Mouse (Mus musculus): ENCODE data around the gene Znrf3.

Znrf3 gene

GRCm38 (mm10) chr11:5265764-5266163 lies 178.9 kb downstream of the Znrf3 start:
- DNase-seq: no peak

DNA sequence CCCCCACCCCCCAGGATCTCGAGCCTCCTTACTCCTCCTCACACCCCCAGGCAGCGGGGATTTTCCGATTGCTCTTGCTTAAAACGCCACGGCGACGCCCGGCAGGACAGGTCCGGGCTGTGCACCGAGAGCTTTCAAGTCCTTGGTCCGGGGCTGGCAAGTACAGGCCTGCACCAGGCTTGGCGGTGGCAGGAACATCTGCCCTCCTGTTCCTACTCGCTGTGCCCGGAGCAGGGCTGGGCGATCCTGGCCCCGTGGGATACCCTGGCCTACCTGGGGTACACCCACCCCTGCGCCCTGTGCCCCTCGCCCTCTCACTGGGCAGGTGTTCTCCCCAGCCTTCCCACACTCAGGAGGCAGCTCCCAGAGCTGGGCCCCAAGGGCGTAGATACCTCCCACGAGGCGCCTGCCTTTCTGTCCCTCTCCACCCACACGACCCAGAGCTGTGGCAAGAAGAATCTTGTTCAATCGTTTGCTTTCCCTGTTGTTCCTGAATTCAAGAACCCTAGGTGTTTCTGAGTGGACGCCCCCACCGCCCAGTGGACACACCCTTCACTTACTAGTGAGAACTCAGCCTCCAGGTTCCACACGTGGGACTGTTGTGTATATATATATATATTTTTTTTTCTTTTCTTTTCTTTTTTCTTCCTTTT lies 181.4 kb downstream of the Znrf3 start:
- DNase-seq: no peak

GRCm38 (mm10) chr11:5261508-5262392 lies 182.9 kb downstream of the Znrf3 start, which contains the start of gene Kremen1:
Gene Kremen1, minus strand, starts transcription at chr11:5261558.
- peak; percentile 94 to 98 for DNase-seq

DNA sequence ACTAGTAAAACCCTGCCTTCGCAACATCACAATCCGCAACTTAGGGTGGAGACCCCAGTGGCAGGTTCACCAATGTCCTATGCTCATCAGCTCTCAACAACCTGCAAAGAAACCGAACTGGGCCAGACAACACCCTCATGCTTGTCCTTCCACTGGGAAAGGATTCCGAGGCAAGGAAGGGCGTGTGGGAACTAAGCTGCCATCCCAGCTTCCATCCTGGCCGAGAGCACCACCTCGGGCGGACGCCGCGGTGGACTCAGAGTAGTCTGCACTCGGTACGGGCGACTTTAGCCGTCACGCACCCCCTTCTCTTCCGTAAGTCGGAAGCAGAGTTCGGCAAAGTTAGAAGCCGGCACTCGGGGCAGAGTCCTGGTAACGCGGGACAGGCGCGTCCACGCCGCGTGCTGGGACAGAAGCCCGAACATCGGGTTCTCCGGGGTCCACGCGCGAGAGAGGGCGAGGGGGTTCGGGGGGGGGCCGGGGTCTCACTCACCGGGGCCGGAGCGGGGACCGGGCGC lies 183.6 kb downstream of the Znrf3 start:
- DNase-seq: peak; percentile 48 to 72

DNA sequence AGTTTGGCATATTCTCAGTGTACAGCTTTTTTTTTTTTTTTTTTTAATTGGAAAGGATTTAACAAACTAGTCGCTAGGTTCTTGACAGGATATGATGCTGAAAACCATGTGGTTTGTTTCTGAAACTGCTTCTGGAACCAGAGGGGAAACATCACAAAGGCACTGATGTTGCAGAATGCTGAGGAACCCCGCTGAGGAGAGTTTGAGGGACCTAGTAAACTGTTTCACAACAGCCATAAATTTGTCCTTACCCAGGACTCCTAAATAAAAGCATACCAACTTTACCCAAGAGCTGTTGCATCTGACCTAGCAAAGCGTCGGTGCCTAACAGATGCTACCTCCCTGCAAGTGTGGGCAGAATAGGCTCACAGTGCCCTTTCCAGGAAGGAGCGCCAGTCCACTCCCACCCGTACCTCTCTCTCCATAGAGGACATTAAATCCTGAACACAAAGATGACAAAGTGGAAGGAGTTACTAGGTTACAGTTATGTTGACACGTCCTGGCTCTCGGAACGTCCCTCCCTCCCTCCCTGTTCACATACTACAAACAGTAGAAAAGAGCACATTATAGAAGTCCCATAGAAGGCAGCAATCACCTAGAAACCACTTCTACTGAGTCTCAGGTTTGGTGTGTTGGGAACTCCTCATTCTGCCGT lies 184.6 kb downstream of the Znrf3 start:
- peak in 1 of 2 experiments; percentile 7 for DNase-seq

- DNase-seq: peak; percentile 17 to 36
Measured at GRCm38 (mm10) chr11:5258036-5258435, 186.6 kb downstream of the Znrf3 start.

DNA sequence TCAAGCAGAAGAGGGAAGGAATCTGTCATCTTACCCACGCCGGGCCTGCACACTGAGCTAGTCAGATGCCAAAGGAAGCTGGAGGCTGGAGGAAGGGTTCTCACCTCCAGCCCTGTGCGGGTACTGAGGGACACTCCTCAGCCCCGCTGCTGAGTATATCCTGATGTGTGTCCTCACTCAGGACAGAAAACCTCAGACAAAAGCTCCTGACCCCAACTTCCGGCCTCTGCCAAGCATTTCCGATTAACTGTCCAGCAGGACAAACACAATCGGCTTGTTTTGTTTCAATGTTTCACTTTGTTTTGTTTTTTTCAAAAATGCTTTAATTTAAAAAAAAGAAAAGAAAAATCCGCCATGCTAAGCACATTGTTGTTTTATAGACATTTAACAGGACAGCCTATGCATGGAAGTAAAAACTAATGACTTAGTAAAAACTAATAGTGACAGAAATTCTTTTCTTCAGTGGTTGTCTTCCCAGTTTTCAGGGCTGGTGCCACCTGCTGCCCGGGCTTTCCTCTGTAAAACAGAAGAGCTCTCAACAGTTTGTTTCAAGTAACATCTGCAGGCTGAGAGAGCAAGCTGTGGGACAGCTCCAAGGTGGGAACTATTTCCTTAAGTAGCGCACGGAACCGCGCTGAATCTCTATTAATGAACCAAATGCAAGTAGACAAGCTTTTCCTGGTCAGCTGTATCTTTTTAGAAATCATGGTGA lies 187.3 kb downstream of the Znrf3 start:
- peak; percentile 50 to 60 for DNase-seq

- no peak for DNase-seq
Measured at GRCm38 (mm10) chr11:5255509-5256014, 189.1 kb downstream of the Znrf3 start.

DNA sequence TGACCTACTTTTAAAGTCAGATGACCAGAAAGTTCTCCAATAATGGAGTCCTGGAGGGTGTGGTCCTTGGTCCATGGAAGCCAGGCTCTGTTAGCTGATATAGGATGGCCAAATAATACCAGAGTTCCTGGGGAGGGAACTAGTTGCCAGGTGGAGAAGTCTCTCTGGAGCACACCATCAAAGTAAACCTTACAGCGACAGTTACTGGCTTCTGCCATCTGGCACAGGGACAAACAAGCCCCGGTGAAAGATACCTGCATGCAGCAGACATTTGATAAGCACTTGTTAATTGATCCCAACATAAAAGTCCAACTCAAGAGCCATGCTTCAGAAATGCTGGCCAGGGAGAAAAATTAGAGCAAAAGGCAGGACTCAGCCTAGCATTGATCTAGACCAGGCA lies 190.6 kb downstream of the Znrf3 start:
- DNase-seq: no peak

DNA sequence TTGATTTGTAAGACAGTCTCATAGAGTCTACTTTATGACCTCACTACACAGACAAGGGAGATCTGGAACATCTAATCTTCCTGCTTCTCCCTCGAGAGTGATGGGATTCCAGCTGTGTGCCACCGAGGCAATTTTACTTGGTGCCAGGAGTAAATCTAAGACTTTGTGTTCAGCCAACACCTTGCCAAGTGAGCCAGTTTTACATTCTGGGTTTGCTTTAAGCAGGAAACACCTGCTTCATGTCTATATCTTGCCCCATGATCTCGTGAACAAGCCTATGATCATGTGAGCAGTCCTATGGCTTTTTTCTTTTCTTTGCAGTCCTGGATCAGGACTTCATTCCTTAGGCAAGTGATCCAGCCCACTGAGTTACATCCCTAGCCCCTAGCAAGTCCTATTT lies 191.1 kb downstream of the Znrf3 start:
- no peak for DNase-seq

GRCm38 (mm10) chr11:5252727-5253126 lies 191.9 kb downstream of the Znrf3 start:
- no peak for DNase-seq

- no peak for DNase-seq
Measured at GRCm38 (mm10) chr11:5251112-5251511, 193.5 kb downstream of the Znrf3 start.

DNA sequence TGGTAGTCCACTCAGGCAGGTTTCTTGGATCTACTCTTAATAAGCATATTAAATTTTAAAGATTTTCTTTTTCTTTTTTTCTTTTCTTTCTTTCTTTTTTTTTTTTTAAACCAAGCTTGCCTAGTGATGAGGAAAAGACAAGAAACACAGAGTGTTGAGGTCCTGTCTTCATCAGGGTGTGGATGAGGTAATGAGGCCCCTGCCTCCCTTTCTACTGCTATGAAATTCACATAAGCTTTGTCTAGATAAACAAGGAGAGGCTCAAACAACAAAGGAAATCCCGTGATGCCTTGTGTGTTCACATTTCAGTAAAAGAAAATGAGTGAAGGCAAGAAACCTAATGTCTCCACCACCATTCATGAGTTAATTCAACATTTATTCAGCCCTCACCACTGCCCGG lies 196.4 kb downstream of the Znrf3 start:
- DNase-seq: no peak

DNA sequence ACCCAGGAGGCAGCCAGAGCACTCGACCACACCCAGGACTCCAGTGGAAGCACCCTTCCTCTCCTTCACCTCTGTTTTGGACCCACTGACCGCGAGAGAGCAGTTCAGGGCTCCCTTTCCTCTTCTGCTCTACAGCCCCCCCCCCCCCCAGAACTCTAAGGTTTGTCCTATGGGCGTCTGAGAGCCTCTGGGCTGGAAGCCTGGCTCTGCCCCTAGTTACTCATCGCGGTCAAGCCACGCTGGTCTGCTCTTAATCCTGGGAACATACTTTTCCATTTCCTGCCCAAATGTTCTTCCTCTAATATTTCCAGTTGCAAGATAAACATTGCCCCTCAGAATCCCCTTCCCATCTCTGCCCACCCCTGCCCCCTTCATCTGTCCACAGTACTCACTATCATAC lies 199.2 kb downstream of the Znrf3 start:
- DNase-seq: no peak

- no peak for DNase-seq
Measured at GRCm38 (mm10) chr11:5244749-5245130, 199.9 kb downstream of the Znrf3 start.

DNA sequence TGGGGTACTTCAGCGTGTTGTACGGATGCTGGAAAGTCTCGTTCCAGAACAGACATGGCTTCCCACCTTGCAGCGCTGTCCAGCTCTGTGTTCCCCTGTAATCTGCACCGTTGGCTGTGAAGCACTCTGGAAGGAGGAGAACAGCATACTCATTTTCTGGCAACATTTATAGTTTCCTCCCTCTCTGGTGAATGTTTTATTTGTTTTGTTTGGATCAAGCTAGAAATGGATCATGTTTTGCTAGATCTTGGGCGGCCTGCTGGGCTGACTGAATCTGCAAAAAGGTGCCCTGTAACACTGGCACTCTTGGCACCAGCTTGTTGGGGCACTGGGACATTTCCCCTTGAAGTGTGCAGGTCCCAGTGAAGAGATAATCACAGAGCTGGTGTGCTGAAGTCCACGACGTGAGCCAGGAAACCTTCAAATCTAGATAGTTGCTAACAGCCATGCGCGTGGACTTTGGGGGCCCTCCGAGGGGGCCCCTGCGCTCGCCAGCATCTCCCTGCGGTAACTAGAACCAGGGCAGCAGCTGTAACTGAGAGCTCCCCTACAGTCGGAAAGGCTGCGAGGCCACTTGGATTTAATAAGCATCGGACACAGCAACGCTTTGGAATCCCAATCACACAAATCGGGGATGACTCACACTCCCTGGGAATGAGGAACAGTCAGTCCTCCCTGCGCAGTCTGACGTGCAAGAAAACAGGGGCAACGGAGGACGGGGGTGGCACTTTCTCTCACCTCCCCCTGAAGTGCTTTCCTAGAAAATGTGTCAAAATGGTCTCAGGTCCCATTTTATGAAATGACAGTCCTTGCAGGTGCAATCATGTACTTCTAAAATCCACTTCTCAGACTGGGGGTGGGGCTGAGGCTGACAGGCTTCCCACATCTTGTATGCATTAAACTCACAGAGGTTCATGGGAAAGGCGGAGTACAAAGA lies 200.6 kb downstream of the Znrf3 start:
- DNase-seq: peak; percentile 60 to 65

- no peak for DNase-seq
Measured at GRCm38 (mm10) chr11:5243208-5243607, 201.4 kb downstream of the Znrf3 start.

- DNase-seq: no peak
Measured at GRCm38 (mm10) chr11:5242158-5242557, 202.5 kb downstream of the Znrf3 start.

GRCm38 (mm10) chr11:5239706-5240690 lies 204.6 kb downstream of the Znrf3 start:
- DNase-seq: no peak

Measured in kidney, postnatal 36 days (tissue).